Mouse (Mus musculus) CH12.LX (cell line): ENCODE measurements around the gene Meis2. TPM values are rescaled to one million over a fixed set of nuclear protein-coding genes. Genes with fewer than 3 reads are reported as not detected.

Experiments used
- DNase-seq: peaks from one replicate; pipeline ENCODE4 v3.0.0-alpha.2; 2013; ENCODE audit errors: extremely low read depth
- H3K27ac ChIP-seq: 2 replicates; pipeline ENCODE4 v1.5.1; 2012; ENCODE audit warnings: low read depth, mild to moderate bottlenecking, control low read depth, moderate library complexity; ENCODE audit not compliant: insufficient read depth
- H3K27me3 ChIP-seq: replicated peaks from 2 replicates; pipeline ENCODE3; 2012; ENCODE audit warnings: inconsistent platforms
- H3K36me3 ChIP-seq, 2 experiments: replicated peaks in 1 of 2; 2 replicates each; pipeline versions ENCODE3 to v1.6.1; 2012; ENCODE audit warnings: inconsistent platforms in 1 of 2, low read length in 1 of 2, mild to moderate bottlenecking in 1 of 2, mixed read lengths in 1 of 2, moderate library complexity in 1 of 2; ENCODE audit not compliant: control insufficient read depth in 1 of 2, insufficient read depth in 1 of 2
- H3K4me1 ChIP-seq, 2 experiments: 2 replicates each; pipeline ENCODE4 v1.6.1; 2012; ENCODE audit warnings: inconsistent platforms in 1 of 2, moderate library complexity in 1 of 2; ENCODE audit not compliant: insufficient read depth in 2 of 2, control insufficient read depth in 1 of 2
- H3K4me2 ChIP-seq: 2 replicates; pipeline ENCODE4 v1.6.1; 2012; ENCODE audit warnings: low read depth, mild to moderate bottlenecking, control low read depth; ENCODE audit not compliant: poor library complexity, insufficient read depth, severe bottlenecking
- H3K4me3 ChIP-seq, 3 experiments: fragments of 150-350 bp in 1 of 3; sonication (generic) in 1 of 3; replicated peaks in 1 of 3; 2 replicates each; pipeline versions ENCODE3 to v1.5.1; 2011 to 2012; ENCODE audit warnings: low read depth in 2 of 3, low read length in 2 of 3, mild to moderate bottlenecking in 2 of 3, moderate library complexity in 2 of 3, control low read depth in 1 of 3, improper control_type of control experiment in 1 of 3, inconsistent platforms in 1 of 3, mixed read lengths in 1 of 3; ENCODE audit not compliant: poor library complexity in 1 of 3
- H3K79me2 ChIP-seq: replicated peaks from 2 replicates; pipeline ENCODE4 v1.6.1; 2012; ENCODE audit warnings: mild to moderate bottlenecking, moderate library complexity; ENCODE audit not compliant: control insufficient read depth, poor library complexity, insufficient read depth, severe bottlenecking; ENCODE audit errors: extremely low read depth
- H3K9ac ChIP-seq: 2 replicates; pipeline ENCODE4 v1.6.1; 2012; ENCODE audit warnings: low read depth, mild to moderate bottlenecking, control low read depth, moderate library complexity; ENCODE audit not compliant: insufficient read depth
- H3K9me3 ChIP-seq: replicated peaks from 2 replicates; pipeline ENCODE3; 2012; ENCODE audit warnings: low read length, inconsistent platforms, mixed read lengths
- BHLHE40 ChIP-seq: IDR thresholded peaks from 2 replicates; pipeline ENCODE4 v1.6.1; 2011; ENCODE audit warnings: mild to moderate bottlenecking, low read depth, low read length, improper control_type of control experiment
- CHD2 ChIP-seq: IDR thresholded peaks from 2 replicates; pipeline ENCODE4 v1.6.1; 2011; ENCODE audit warnings: low read length, improper control_type of control experiment
- CTCF ChIP-seq, 2 experiments: IDR thresholded peaks in 1 of 2; conservative IDR thresholded peaks in 1 of 2; 2 replicates each; pipeline ENCODE4 v1.5.1; 2011 to 2012; ENCODE audit warnings: low read depth in 2 of 2, low read length in 2 of 2, improper control_type of control experiment in 1 of 2, inconsistent platforms in 1 of 2, mild to moderate bottlenecking in 1 of 2, moderate library complexity in 1 of 2
- E2F4 ChIP-seq: IDR thresholded peaks from 2 replicates; pipeline ENCODE4 v1.6.1; 2011; ENCODE audit warnings: low read depth, low read length, improper control_type of control experiment; ENCODE audit not compliant: insufficient replicate concordance
- ELF1 ChIP-seq: IDR thresholded peaks from 2 replicates; pipeline ENCODE4 v1.6.1; 2014; ENCODE audit warnings: low read depth, mild to moderate bottlenecking, inconsistent platforms, low read length, improper control_type of control experiment
- GABPA ChIP-seq: IDR thresholded peaks from 2 replicates; pipeline ENCODE4 v1.6.1; 2012; ENCODE audit warnings: low read depth, low read length, improper control_type of control experiment, inconsistent platforms; ENCODE audit not compliant: insufficient replicate concordance
- HCFC1 ChIP-seq: IDR thresholded peaks from 2 replicates; pipeline ENCODE4 v1.6.1; 2012; ENCODE audit warnings: low read depth, mild to moderate bottlenecking, inconsistent platforms, low read length, improper control_type of control experiment
- JUN ChIP-seq: IDR thresholded peaks from 2 replicates; pipeline ENCODE4 v1.6.1; 2011; ENCODE audit warnings: low read depth, mild to moderate bottlenecking, low read length, improper control_type of control experiment, moderate library complexity; ENCODE audit not compliant: insufficient read depth
- JUND ChIP-seq: conservative IDR thresholded peaks from 2 replicates; pipeline ENCODE4 v1.6.1; 2011; ENCODE audit warnings: low read depth, low read length, improper control_type of control experiment
- MAFK ChIP-seq: IDR thresholded peaks from 2 replicates; pipeline ENCODE4 v1.6.1; 2011; ENCODE audit warnings: low read length, improper control_type of control experiment; ENCODE audit not compliant: insufficient replicate concordance
- MEF2A ChIP-seq: IDR thresholded peaks from 2 replicates; pipeline ENCODE4 v1.6.1; 2014; ENCODE audit warnings: low read depth, mild to moderate bottlenecking, inconsistent platforms, low read length, improper control_type of control experiment, borderline replicate concordance
- NELFE ChIP-seq: IDR thresholded peaks from 2 replicates; pipeline ENCODE4 v1.6.1; 2011; ENCODE audit warnings: low read depth, low read length, improper control_type of control experiment
- PAX5 ChIP-seq: IDR thresholded peaks from 2 replicates; pipeline ENCODE4 v1.6.1; 2012; ENCODE audit warnings: low read length, inconsistent platforms, mixed read lengths
- POLR2A ChIP-seq: IDR thresholded peaks from 2 replicates; pipeline ENCODE4 v1.6.1; 2011; ENCODE audit warnings: low read depth, mild to moderate bottlenecking, improper control_type of control experiment, low read length
- POLR2AphosphoS2 ChIP-seq: IDR thresholded peaks from 2 replicates; pipeline ENCODE4 v1.6.1; 2011; ENCODE audit warnings: low read depth, low read length, improper control_type of control experiment
- RAD21 ChIP-seq: IDR thresholded peaks from 2 replicates; pipeline ENCODE4 v1.6.1; 2011; ENCODE audit warnings: low read depth, mild to moderate bottlenecking, low read length, improper control_type of control experiment, moderate library complexity
- RCOR1 ChIP-seq: conservative IDR thresholded peaks from 2 replicates; pipeline ENCODE4 v1.6.1; 2012; ENCODE audit warnings: low read depth, mild to moderate bottlenecking, inconsistent platforms, low read length, improper control_type of control experiment
- SIN3A ChIP-seq: IDR thresholded peaks from 2 replicates; pipeline ENCODE4 v1.6.1; 2012; ENCODE audit warnings: low read length, improper control_type of control experiment, inconsistent platforms
- SMC3 ChIP-seq: IDR thresholded peaks from 2 replicates; pipeline ENCODE4 v1.6.1; 2011; ENCODE audit warnings: low read depth, low read length, improper control_type of control experiment
- TBP ChIP-seq: conservative IDR thresholded peaks from 2 replicates; pipeline ENCODE4 v1.6.1; 2011; ENCODE audit warnings: low read depth, low read length, improper control_type of control experiment
- TCF12 ChIP-seq: IDR thresholded peaks from 2 replicates; pipeline ENCODE4 v1.6.1; 2014; ENCODE audit warnings: low read depth, mild to moderate bottlenecking, inconsistent platforms, low read length, improper control_type of control experiment
- UBTF ChIP-seq: IDR thresholded peaks from 2 replicates; pipeline ENCODE4 v1.6.1; 2012; ENCODE audit warnings: low read depth, mild to moderate bottlenecking, inconsistent platforms, low read length, improper control_type of control experiment, moderate library complexity
- USF1 ChIP-seq: IDR thresholded peaks from 2 replicates; pipeline ENCODE4 v1.6.1; 2014; ENCODE audit warnings: low read depth, mild to moderate bottlenecking, inconsistent platforms, low read length, improper control_type of control experiment
- USF2 ChIP-seq: conservative IDR thresholded peaks from 2 replicates; pipeline ENCODE4 v1.6.1; 2011; ENCODE audit warnings: low read depth, low read length, improper control_type of control experiment
- ZC3H11A ChIP-seq: IDR thresholded peaks from 2 replicates; pipeline ENCODE4 v1.6.1; 2012; ENCODE audit warnings: low read depth, mild to moderate bottlenecking, inconsistent platforms, low read length, improper control_type of control experiment
- ZKSCAN1 ChIP-seq: IDR thresholded peaks from 2 replicates; pipeline ENCODE4 v1.6.1; 2012; ENCODE audit warnings: low read depth, inconsistent platforms, low read length, improper control_type of control experiment, borderline replicate concordance
- ZMIZ1 ChIP-seq: IDR thresholded peaks from 2 replicates; pipeline ENCODE4 v1.6.1; 2012; ENCODE audit warnings: low read depth, mild to moderate bottlenecking, inconsistent platforms, low read length, improper control_type of control experiment
- ZNF384 ChIP-seq: IDR thresholded peaks from 2 replicates; pipeline ENCODE4 v1.6.1; 2012; ENCODE audit warnings: low read depth, low read length, improper control_type of control experiment, inconsistent platforms
- dilution Hi-C: fragments of 300-500 bp; cut with MboI; formaldehyde crosslinking; loops from 2 replicates; pipeline ENCODE4 v1.14.3; 2020; ENCODE audit warnings: low sequenced_read_pairs; ENCODE audit not compliant: extremely low pct_unique_long_range_greater_than_20kb, extremely low pct_ligation_motif_present
- in situ Hi-C: fragments of 300-500 bp; cut with MboI; formaldehyde crosslinking; loops from 3 replicates; pipeline ENCODE4 v1.14.3; 2019; ENCODE audit warnings: low sequenced_read_pairs, low pct_ligation_motif_present, low pct_unique_long_range_greater_than_20kb, mixed read lengths
- polyA plus RNA-seq: library from polyadenylated mRNA; unstranded; fragments of >175 nt; gene quantifications from 2 replicates; pipeline ENCODE4 v1.2.1, GENCODE M21; 2012; ENCODE audit warnings: low read depth; ENCODE audit not compliant: insufficient read length
- total RNA-seq, 2 experiments: library from RNA; depleted of rRNA; stranded (reverse); fragments of 300-350 nt in 1 of 2; fragments of >200 nt in 1 of 2; gene quantifications; 2 replicates each; pipeline ENCODE4 v1.2.3; 2012 to 2014

Meis2 gene
- total and polyA plus RNA-seq, 3 experiments: not detected

- Histone ChIP-seq H3K4me2 (no peak overlapping the region), H3K27me3 (no peaks in the 10 kb centered on the region), H3K9ac (no peak overlapping the region), H3K4me1 (no peaks in the 10 kb centered on the region), H3K79me2 (no peaks in the 10 kb centered on the region), H3K9me3 (no peaks in the 10 kb centered on the region), H3K4me3 (no peak overlapping the region), H3K36me3 (no peaks in the 10 kb centered on the region), H3K27ac (no peak overlapping the region)
- TF ChIP-seq ZC3H11A: no peak
- no peak for TF ChIP-seq PAX5
- TF ChIP-seq SIN3A: no peak
- TF ChIP-seq BHLHE40: no peak
- no peak for TF ChIP-seq MEF2A
- no peak for TF ChIP-seq ZKSCAN1
- TF ChIP-seq HCFC1: no peak
- no peak for TF ChIP-seq NELFE
- no peak for TF ChIP-seq CHD2
- TF ChIP-seq TCF12: no peak
- TF ChIP-seq POLR2A: no peak
- no peak for TF ChIP-seq RAD21
- TF ChIP-seq RCOR1: no peak
- no peak for TF ChIP-seq ZMIZ1
- no peak for TF ChIP-seq ELF1
- TF ChIP-seq POLR2AphosphoS2: no peak
- no peak for TF ChIP-seq E2F4
- TF ChIP-seq USF1: no peak
- no peak for TF ChIP-seq UBTF
- no peak for TF ChIP-seq USF2
- DNase-seq: no peak
- dilution Hi-C loops (no loop called here), in situ Hi-C loops (no loop called here)
These were observed 96.4 kb downstream of the Meis2 start for GRCm38 (mm10) chr2:115969201-115969600.

GRCm38 (mm10) chr2:115964911-115965310 lies 100.7 kb downstream of the Meis2 start:
- dilution Hi-C loops: no loop called here
- H3K4me1 ChIP-seq: no peaks in the 10 kb centered on the region
- H3K79me2 ChIP-seq: no peaks in the 10 kb centered on the region
- no peaks in the 10 kb centered on the region for H3K27me3 ChIP-seq
- H3K9me3 ChIP-seq: no peaks in the 10 kb centered on the region
- H3K27ac ChIP-seq: no peak overlapping the region
- no peak overlapping the region for H3K4me3 ChIP-seq
- TF ChIP-seq HCFC1 (no peak), ZKSCAN1 (no peak), CHD2 (no peak), ELF1 (no peak), JUN (no peak), POLR2A (no peak), CTCF (conservative IDR thresholded peaks at IDR 0.05 in 1 of 2, IDR thresholded peaks at IDR 0.05 in 1 of 2; ENCODE audit: low read depth in 2 of 2, low read length in 2 of 2) (no peak), SMC3 (no peak), MEF2A (no peak), GABPA (no peak), PAX5 (no peak), JUND (no peak), RAD21 (no peak), TBP (no peak), ZNF384 (no peak), MAFK (no peak)
- TF ChIP-seq, all 38 proteins: peak for 0
- DNase-seq: no peak
- Histone ChIP-seq H3K36me3 (no peaks in the 10 kb centered on the region), H3K9ac (no peak overlapping the region), H3K4me2 (no peak overlapping the region)
- in situ Hi-C loops: no loop called here
